Mouse (Mus musculus) inflammation-experienced regulatory T-cells (primary cell): ENCODE results near the gene Ckap5. TPM values are rescaled to one million over a fixed set of nuclear protein-coding genes. Genes with fewer than 3 reads are reported as not detected.

Experiments used
- polyA plus RNA-seq, 2 experiments: library from polyadenylated mRNA; unstranded; fragments of 100-300 nt; shearing (Covaris generic); gene quantifications; one replicate each; pipeline ENCODE4 v1.2.1; 2017

Gene Ckap5
- polyA plus RNA-seq: 10 to 100 TPM; 30.3 to 39.9 TPM

DNA sequence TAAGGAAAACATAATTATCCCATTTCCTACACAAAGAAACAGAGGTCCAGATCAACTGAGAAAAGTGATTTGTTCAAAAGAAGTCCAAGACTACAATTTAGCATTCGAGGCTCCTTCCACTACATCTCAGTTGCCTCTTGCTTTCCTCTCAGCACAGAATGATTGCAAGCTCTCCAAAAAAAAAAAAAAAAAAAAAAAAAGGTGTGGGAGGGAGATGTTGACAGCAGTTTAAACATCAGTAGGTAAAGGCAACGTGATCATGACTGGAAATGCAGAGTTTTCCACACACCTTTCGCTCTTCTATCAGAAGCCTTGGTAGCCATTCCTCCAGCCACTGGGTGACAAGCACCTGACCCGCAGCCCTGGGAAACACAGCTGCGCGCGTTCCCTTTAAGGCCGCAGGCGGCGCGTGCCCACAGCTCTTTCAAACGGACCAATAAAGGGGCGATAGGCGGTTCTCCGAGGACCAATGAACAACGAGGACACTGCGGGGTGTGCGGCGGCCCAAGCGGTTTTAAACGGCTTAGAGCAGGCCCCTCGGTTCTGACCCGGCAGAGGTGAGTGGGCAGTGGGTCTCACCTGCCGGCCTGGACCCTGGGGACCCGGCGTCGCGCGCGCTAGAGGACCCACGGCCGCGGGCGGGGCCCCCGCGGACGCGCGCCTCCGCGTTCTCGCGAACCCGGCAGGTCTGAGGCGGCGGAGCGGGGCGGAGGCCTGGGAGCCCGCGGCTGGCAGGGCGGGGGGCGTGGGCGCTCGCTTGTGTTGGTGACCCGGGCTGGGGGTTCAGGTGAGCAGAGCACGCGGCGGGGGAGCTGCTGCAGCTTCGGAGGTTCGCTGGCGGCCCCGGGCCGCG lies at the start of gene Ckap5:
TSS of gene Ckap5 (plus strand) at position 469 of the 853 bp plus-strand sequence.

DNA sequence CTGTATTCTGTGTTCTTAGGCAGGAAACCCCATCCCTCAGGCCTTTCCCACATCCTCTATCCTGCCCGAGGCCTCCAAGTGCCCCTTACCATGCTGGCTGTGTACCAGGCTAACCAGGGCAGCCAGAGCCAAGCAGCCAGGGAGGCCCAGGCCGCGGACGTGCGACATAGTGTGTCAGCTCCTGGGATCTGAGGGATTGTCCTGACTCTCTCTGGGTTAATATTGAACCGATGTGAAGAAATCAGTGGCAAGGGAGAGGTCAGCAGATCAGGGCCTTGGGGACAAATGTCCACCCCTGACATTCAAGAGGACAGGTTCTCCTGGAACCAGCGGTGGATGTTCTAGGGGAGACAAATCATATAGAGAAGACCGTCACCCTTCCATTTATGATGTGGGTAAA lies 109.7 kb downstream of the Ckap5 start, which contains the start of gene F2:
TSS of gene F2 (minus strand) at position 186 of the 400 bp plus-strand sequence.

DNA sequence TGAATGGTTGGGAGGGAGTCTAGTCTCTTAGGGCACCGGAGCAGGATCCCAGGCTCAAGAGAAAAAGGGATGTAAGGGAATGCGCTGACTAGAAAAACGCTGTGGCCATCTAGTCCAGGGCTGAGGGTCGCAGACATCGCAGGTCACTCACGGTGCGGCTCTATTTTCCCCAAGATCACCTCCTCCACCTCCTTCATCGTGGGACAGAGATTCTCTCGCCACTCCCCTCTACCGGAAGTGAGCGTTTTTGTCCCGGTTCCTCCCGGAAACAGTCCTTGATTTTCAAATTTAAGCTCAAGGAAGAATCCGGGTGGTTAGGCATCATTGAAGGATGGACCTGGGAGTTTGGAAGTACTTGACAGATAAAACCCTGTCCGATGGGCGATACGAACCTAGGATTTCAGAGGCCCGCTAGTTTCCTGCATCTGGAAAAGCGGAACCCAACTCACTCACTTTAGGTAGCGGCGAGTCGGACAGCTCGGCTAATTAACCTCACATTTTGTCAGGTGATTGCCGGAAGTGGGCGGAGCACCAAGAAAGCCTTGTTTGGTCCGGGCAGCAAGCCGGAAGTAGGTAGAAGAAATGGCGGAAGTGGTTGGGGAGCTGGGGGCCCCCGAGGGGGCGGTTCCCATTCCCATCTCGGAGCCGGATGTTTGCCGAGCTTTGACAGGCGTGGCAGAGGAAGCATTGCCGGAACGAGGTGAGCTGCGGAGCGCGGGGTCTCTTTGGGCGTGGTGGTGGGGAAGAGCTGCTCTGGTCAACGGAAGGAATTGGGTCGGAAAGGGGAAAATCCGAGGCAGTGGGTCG lies 123.2 kb downstream of the Ckap5 start, which contains the start of the genes Zfp408 and Arhgap1:
TSS of gene Zfp408 (minus strand) at position 239 of the 807 bp plus-strand sequence.
TSS of gene Arhgap1 (plus strand) at position 308 of the 807 bp plus-strand sequence.

Other genes starting within 250 kb of the Ckap5 start
- gene 1110051M20Rik, start 82.1 kb upstream of the Ckap5 start, polyA plus RNA-seq: 10 to 100 TPM; 12.5 to 23.5 TPM
- gene Lrp4, start 69.3 kb upstream of the Ckap5 start, polyA plus RNA-seq: under 1 TPM; 0.17 to 0.89 TPM
- gene F2, start 109.7 kb downstream of the Ckap5 start, polyA plus RNA-seq: under 1 TPM; 0.47 to 0.48 TPM
- gene Zfp408, start 123.0 kb downstream of the Ckap5 start, polyA plus RNA-seq: 10 to 100 TPM; 23.4 to 25.3 TPM
- 100 to 1,000 TPM; 158 to 212 TPM for gene Arhgap1, start 123.1 kb downstream of the Ckap5 start, polyA plus RNA-seq
- gene Atg13, start 183.8 kb downstream of the Ckap5 start, polyA plus RNA-seq: 10 to 100 TPM; 45.6 to 53.8 TPM
- gene Harbi1, start 184.1 kb downstream of the Ckap5 start, polyA plus RNA-seq: 10 to 100 TPM; 10.8 to 12.8 TPM
- 10 to 100 TPM; 42.6 to 45.0 TPM for gene Ambra1, start 203.4 kb downstream of the Ckap5 start, polyA plus RNA-seq